Mouse (Mus musculus) midbrain, postnatal 0 days (tissue): ENCODE data around the gene Nipal1. TPM values are rescaled to one million over a fixed set of nuclear protein-coding genes. Genes with fewer than 3 reads are reported as not detected.
A peak's percentile ranks its signal among the peaks of the same experiment; 100 is the strongest.

Experiments used
- ATAC-seq: fragments of 200-750 bp; cut with Nextera tagmentation; 2 replicates; pipeline ENCODE4 v1.8.0; 2017; ENCODE audit warnings: moderate number of reproducible peaks, mild to moderate bottlenecking, moderate TSS enrichment, moderate library complexity; ENCODE audit not compliant: low FRiP score
- DNase-seq: peaks from one replicate; pipeline ENCODE4 v3.0.0-alpha.2; 2015; ENCODE audit warnings: low spot score
- H3K27ac ChIP-seq: fragments of 300-500 bp; sonication (generic); 2 replicates; pipeline ENCODE4 v1.5.1; 2014; ENCODE audit warnings: low read depth, mild to moderate bottlenecking, low read length, mixed read lengths
- H3K27me3 ChIP-seq: fragments of 300-500 bp; sonication (generic); 2 replicates; pipeline ENCODE4 v1.6.1; 2014; ENCODE audit warnings: low read length, control low read depth, mixed read lengths; ENCODE audit not compliant: insufficient read depth
- H3K36me3 ChIP-seq: fragments of 300-500 bp; sonication (generic); 2 replicates; pipeline ENCODE4 v1.6.1; 2014; ENCODE audit warnings: low read length, control low read depth, mixed read lengths; ENCODE audit not compliant: insufficient read depth
- H3K4me1 ChIP-seq: fragments of 300-500 bp; sonication (generic); 2 replicates; pipeline ENCODE4 v1.6.1; 2014; ENCODE audit warnings: mild to moderate bottlenecking, control low read depth, antibody characterized with exemption, low read length, mixed read lengths; ENCODE audit not compliant: insufficient read depth
- H3K4me2 ChIP-seq: fragments of 300-500 bp; sonication (generic); 2 replicates; pipeline ENCODE4 v1.6.1; 2014; ENCODE audit warnings: low read depth, mild to moderate bottlenecking, low read length, mixed read lengths; ENCODE audit not compliant: poor library complexity, severe bottlenecking
- H3K4me3 ChIP-seq: fragments of 300-500 bp; sonication (generic); 2 replicates; pipeline ENCODE4 v1.5.1; 2014; ENCODE audit warnings: low read depth, mild to moderate bottlenecking, low read length, moderate library complexity
- H3K9ac ChIP-seq: fragments of 300-500 bp; sonication (generic); replicated peaks from 2 replicates; pipeline ENCODE4 v1.6.1; 2014; ENCODE audit warnings: mild to moderate bottlenecking, low read length, moderate library complexity, mixed read lengths; ENCODE audit not compliant: poor library complexity, severe bottlenecking
- H3K9me3 ChIP-seq: fragments of 300-500 bp; sonication (generic); 2 replicates; pipeline ENCODE4 v1.6.1; 2016; ENCODE audit warnings: low read length, control low read depth
- CTCF ChIP-seq: IDR thresholded peaks from 2 replicates; pipeline ENCODE4 v1.5.1; 2016; ENCODE audit warnings: antibody characterized with exemption, mild to moderate bottlenecking
- WGBS: fragments of 180-500 bp; shearing (Covaris S2); extraction: QIAGEN DNeasy Blood & Tissue Kit; methylation state at CpG from one replicate; pipeline ENCODE4 v1.1.7; 2014; 5-methylcytosine and 5-hydroxymethylcytosine counted together
- polyA plus RNA-seq: library from polyadenylated mRNA; unstranded; fragments of >200 nt; fragmentation: Nextera tagmentation; extraction: Ambion mirVana; gene quantifications from 2 replicates; pipeline ENCODE4 v1.2.1, GENCODE M21; 2015
- total RNA-seq: library from RNA; depleted of rRNA; stranded (reverse); fragments of >200 nt; gene quantifications from 2 replicates; pipeline ENCODE4 v1.2.3, GENCODE M21; 2014; rRNA removed

The Nipal1 gene
- total RNA-seq (0.24 and 0.55 TPM in 2 replicates), polyA plus RNA-seq (0.33 and 0.70 TPM in 2 replicates)

- peak; percentile 31 for TF ChIP-seq CTCF
- peak; percentile 87 for ATAC-seq
- Histone ChIP-seq H3K4me1 (no peaks in the 10 kb centered on the region), H3K4me2 (peak within 1 kb of the TSS; percentile 84), H3K27ac (no peak within 1 kb of the TSS), H3K9ac (peak within 1 kb of the TSS; percentile 46; the same call in 1 of the 2 replicates), H3K27me3 (peaks cover 13% of the 10 kb centered on the region; the same call in 1 of the 2 replicates), H3K4me3 (peak within 1 kb of the TSS; percentile 45), H3K36me3 (no peaks in the 10 kb centered on the region), H3K9me3 (no peaks in the 10 kb centered on the region)
- DNase-seq: peak; percentile 54
- WGBS: 0% methylated on average over 25 of the region's 25 CpGs
These were observed at the start of gene Nipal1 for GRCm38 (mm10) chr5:72647418-72647907. Gene Nipal1, plus strand, starts transcription at chr5:72647795.

- Histone ChIP-seq H3K36me3 (no peaks in the 10 kb centered on the region), H3K4me3 (no peak overlapping the region), H3K27me3 (no peaks in the 10 kb centered on the region), H3K9ac (no peak overlapping the region), H3K4me1 (no peaks in the 10 kb centered on the region), H3K9me3 (no peaks in the 10 kb centered on the region), H3K4me2 (no peak overlapping the region), H3K27ac (no peak overlapping the region)
- TF ChIP-seq CTCF: peak; percentile 46
- 10% methylated on average over 5 of the region's 5 CpGs for WGBS
- DNase-seq: no peak
- ATAC-seq: no peak
These were observed 46.6 kb upstream of the Nipal1 start for GRCm38 (mm10) chr5:72601006-72601405.

- no peak overlapping the region for H3K27ac ChIP-seq
- no peak overlapping the region for H3K9ac ChIP-seq
- H3K4me2 ChIP-seq: no peak overlapping the region
- DNase-seq (no peak), ATAC-seq (no peak)
- no peaks in the 10 kb centered on the region for H3K4me1 ChIP-seq
- H3K36me3 ChIP-seq: no peaks in the 10 kb centered on the region
- no peaks in the 10 kb centered on the region for H3K27me3 ChIP-seq
- 93% methylated on average over 4 of the region's 4 CpGs for WGBS
- TF ChIP-seq CTCF: no peak
- H3K4me3 ChIP-seq: no peak overlapping the region
- H3K9me3 ChIP-seq: no peaks in the 10 kb centered on the region
These were observed 44.5 kb upstream of the Nipal1 start for GRCm38 (mm10) chr5:72603138-72603537.

- 88% methylated on average over 4 of the region's 4 CpGs for WGBS
These were observed 30.2 kb upstream of the Nipal1 start for GRCm38 (mm10) chr5:72617413-72617812.

GRCm38 (mm10) chr5:72621022-72621421 lies 26.6 kb upstream of the Nipal1 start:
- H3K27me3 ChIP-seq: no peaks in the 10 kb centered on the region
- WGBS: 100% methylated on average over 1 of the region's 1 CpGs
- H3K4me3 ChIP-seq: no peak overlapping the region
- no peak for TF ChIP-seq CTCF
- no peak overlapping the region for H3K27ac ChIP-seq
- ATAC-seq (no peak), DNase-seq (no peak)
- H3K4me1 ChIP-seq: no peaks in the 10 kb centered on the region
- no peak overlapping the region for H3K4me2 ChIP-seq
- no peak overlapping the region for H3K9ac ChIP-seq
- no peaks in the 10 kb centered on the region for H3K9me3 ChIP-seq
- no peaks in the 10 kb centered on the region for H3K36me3 ChIP-seq

More at GRCm38 (mm10) chr5:72617413-72617812, 30.2 kb upstream of the Nipal1 start:
- no peak overlapping the region for H3K4me3 ChIP-seq
- H3K9ac ChIP-seq: no peak overlapping the region
- no peak for TF ChIP-seq CTCF
- H3K4me2 ChIP-seq: no peak overlapping the region
- no peaks in the 10 kb centered on the region for H3K9me3 ChIP-seq
- H3K36me3 ChIP-seq: no peaks in the 10 kb centered on the region
- ATAC-seq (no peak), DNase-seq (no peak)
- no peaks in the 10 kb centered on the region for H3K27me3 ChIP-seq
- H3K4me1 ChIP-seq: no peaks in the 10 kb centered on the region
- no peak overlapping the region for H3K27ac ChIP-seq

- DNase-seq (no peak), ATAC-seq (no peak)
- no peak overlapping the region for H3K9ac ChIP-seq
- H3K27me3 ChIP-seq: no peaks in the 10 kb centered on the region
- no peak for TF ChIP-seq CTCF
- no peaks in the 10 kb centered on the region for H3K9me3 ChIP-seq
- no peaks in the 10 kb centered on the region for H3K4me1 ChIP-seq
- no peak overlapping the region for H3K27ac ChIP-seq
- H3K36me3 ChIP-seq: no peaks in the 10 kb centered on the region
- H3K4me3 ChIP-seq: no peak overlapping the region
- no peak overlapping the region for H3K4me2 ChIP-seq
- WGBS: 91% methylated on average over 6 of the region's 6 CpGs
These were observed 17.6 kb upstream of the Nipal1 start for GRCm38 (mm10) chr5:72630026-72630425.
